Mouse (Mus musculus) gastrocnemius, postnatal 36 days (tissue): ENCODE measurements around the gene Mysm1. TPM values are rescaled to one million over a fixed set of nuclear protein-coding genes. Genes with fewer than 3 reads are reported as not detected.

Source experiments
- DNase-seq, 2 experiments: peaks; one replicate each; pipeline ENCODE4 v3.0.0; 2022
- intact Hi-C: fragments of 180-260 bp; cut with DNase I; formaldehyde crosslinking; loops from one replicate; pipeline ENCODE4 v1.15.1; 2025
- total RNA-seq, 2 experiments: library from RNA; stranded (reverse); gene quantifications; 2 replicates each; pipeline ENCODE4 v1.2.3; 2021

Gene Mysm1
- total RNA-seq, 2 experiments from 2014 or later, result 7.2 to 9.6 TPM

- intact Hi-C loops, result no loop called here
- DNase-seq, result no peak
Observed at GRCm38 (mm10) chr4:94979500-94979915, 608 bp upstream of the Mysm1 start.

GRCm38 (mm10) chr4:94973321-94973720 lies 5.6 kb downstream of the Mysm1 start:
- DNase-seq, result no peak

GRCm38 (mm10) chr4:94952773-94953172 lies 26.1 kb downstream of the Mysm1 start:
- intact Hi-C loops, result no loop called here
- no peak for DNase-seq

More at GRCm38 (mm10) chr4:94973321-94973720, 5.6 kb downstream of the Mysm1 start:
- intact Hi-C loops, result no loop called here

GRCm38 (mm10) chr4:94941221-94941855 lies 37.6 kb downstream of the Mysm1 start:
- no peak for DNase-seq
- intact Hi-C loops, result no loop called here

GRCm38 (mm10) chr4:94928743-94929142 lies 50.2 kb downstream of the Mysm1 start, which contains the start of gene Eqtn:
TSS of gene Eqtn (minus strand) at chr4:94928843.
- no peak for DNase-seq
- intact Hi-C loops, result no loop called here

GRCm38 (mm10) chr4:94901780-94902179 lies 77.1 kb downstream of the Mysm1 start:
- no peak for DNase-seq
- intact Hi-C loops, result loop anchor here (5.0 kb wide), 1 partner anchor 234 kb away; no protein-coding TSS in a partner anchor

GRCm38 (mm10) chr4:94900744-94901143 lies 78.2 kb downstream of the Mysm1 start:
- intact Hi-C loops, result loop anchor here (5.0 kb wide), 1 partner anchor 233 kb away; no protein-coding TSS in a partner anchor

More at GRCm38 (mm10) chr4:94900744-94901143, 78.2 kb downstream of the Mysm1 start:
- no peak for DNase-seq

Other genes with a start within 250 kb of the Mysm1 start
- 10 to 100 TPM; 11.7 to 13.7 TPM for gene Tek, start 239.8 kb downstream of the Mysm1 start, total RNA-seq
- gene Eqtn, start 50.3 kb downstream of the Mysm1 start, total RNA-seq, result under 1 TPM; 0.48 to 0.52 TPM
- gene Jun, start 73.1 kb upstream of the Mysm1 start, total RNA-seq, result 10 to 100 TPM; 66.8 to 95.2 TPM